Mouse (Mus musculus) cerebellum, adult 9-11 months (tissue): ENCODE results near the gene Gm3269.
"Not testable (repeated sequence)": the region's sequence is repeated elsewhere in the genome, so short reads cannot be mapped to it uniquely, and the experiment has no call there.

ENCODE experiments used
- DNase-seq: peaks from one replicate; pipeline ENCODE4 v3.0.0; 2022

Gene Gm3269

GRCm38 (mm10) chr14:4837806-4838205 lies at the start of gene Gm3269:
TSS of gene Gm3269 (plus strand) at chr14:4838106.
- DNase-seq, result not testable (repeated sequence)

GRCm38 (mm10) chr14:4806421-4806820 lies 31.5 kb upstream of the Gm3269 start:
- not testable (repeated sequence) for DNase-seq

- not testable (repeated sequence) for DNase-seq
Observed at GRCm38 (mm10) chr14:4821950-4822349, 16.0 kb upstream of the Gm3269 start.

GRCm38 (mm10) chr14:4855299-4855980 lies 17.5 kb downstream of the Gm3269 start, which contains the start of gene Gm3264:
TSS of gene Gm3264 (plus strand) at chr14:4855576.
- DNase-seq, result not testable (repeated sequence)

- DNase-seq, result not testable (repeated sequence)
Observed at GRCm38 (mm10) chr14:4892116-4892515, 54.2 kb downstream of the Gm3269 start, which contains the start of gene Gm3278. TSS of gene Gm3278 (plus strand) at chr14:4892416.
